ENCODE assay signal across 32 mouse cellular contexts in genomic region chr17:14747255-14747869, GRCm38 (mm10). TPM values are rescaled to one million over a fixed set of nuclear protein-coding genes. Genes with fewer than 3 reads are reported as not detected.
DNase-seq lines count a peak whose midpoint lies in the region; ATAC-seq and TF ChIP-seq lines count a peak whose summit lies in the region.
"Had no signal": no experiment of that assay in that cellular context is flagged by ENCODE, and none has a peak within 500 bp of the region (broad histone marks: within the 10 kb centered on the region; RNA-seq: fewer than 3 reads in every experiment).

No protein-coding gene starts in this region.

- H3K9ac ChIP-seq in forebrain, embryonic 13.5 days, result no peak overlapping the region
- no peak overlapping the region for H3K9ac ChIP-seq in forebrain, embryonic 11.5 days (ENCODE audit: low read length)
- no peak overlapping the region for H3K9ac ChIP-seq in hindbrain, postnatal 0 days (replicated peaks; ENCODE audit: low read length)
- H3K9ac ChIP-seq in hindbrain, embryonic 14.5 days, result no peak overlapping the region
- H3K9ac ChIP-seq in neural tube, embryonic 12.5 days, result no peak overlapping the region
- H3K9ac ChIP-seq: heart, embryonic 12.5 days; limb, embryonic 15.5 days; liver, embryonic 13.5 days; stomach, embryonic 15.5 days had no signal

- peak; percentile 48; the same call in 1 of the 2 replicates for ATAC-seq in forebrain, embryonic 13.5 days
- ATAC-seq in forebrain, embryonic 11.5 days (replicated peaks; ENCODE audit: low FRiP score), result no peak
- ATAC-seq in hindbrain, postnatal 0 days, result peak; percentile 68; the same call in 1 of the 2 replicates
- no peak for ATAC-seq in hindbrain, embryonic 14.5 days (ENCODE audit: low FRiP score)
- 0 out of 2 replicates have a peak, but pooled peaks have one; percentile 33 for ATAC-seq in neural tube, embryonic 12.5 days (ENCODE audit: low FRiP score, low read depth)
- ATAC-seq: activated CD4-positive, CD25-positive, alpha-beta regulatory T cell, adult 4 months; intestine, embryonic 16.5 days; lung, postnatal 0 days had no signal

- no peak overlapping the region for H3K27ac ChIP-seq in forebrain, embryonic 13.5 days
- no peak overlapping the region for H3K27ac ChIP-seq in forebrain, embryonic 11.5 days (ENCODE audit: low read depth, low read length)
- no peak overlapping the region for H3K27ac ChIP-seq in hindbrain, postnatal 0 days
- no peak overlapping the region for H3K27ac ChIP-seq in hindbrain, embryonic 14.5 days
- no peak overlapping the region for H3K27ac ChIP-seq in neural tube, embryonic 12.5 days
- H3K27ac ChIP-seq: gastrocnemius, adult 2 months; heart, adult 2 months; kidney, postnatal 0 days; limb, embryonic 10.5 days; limb, embryonic 15.5 days; liver, embryonic 13.5 days; stomach, embryonic 15.5 days had no signal

- H3K4me3 ChIP-seq in forebrain, embryonic 13.5 days, result no peak overlapping the region
- no peak overlapping the region for H3K4me3 ChIP-seq in forebrain, embryonic 11.5 days (ENCODE audit: low read depth, low read length)
- H3K4me3 ChIP-seq in hindbrain, postnatal 0 days (ENCODE audit: low read length), result no peak overlapping the region
- H3K4me3 ChIP-seq in hindbrain, embryonic 14.5 days (replicated peaks; ENCODE audit: low read length), result no peak overlapping the region
- H3K4me3 ChIP-seq in neural tube, embryonic 12.5 days, result no peak overlapping the region
- H3K4me3 ChIP-seq: gastrocnemius, adult 2 months; heart, adult 2 months; heart, embryonic 12.5 days; limb, embryonic 10.5 days; limb, embryonic 15.5 days; liver, embryonic 13.5 days; stomach, embryonic 15.5 days had no signal

- H3K9me3 ChIP-seq in forebrain, embryonic 13.5 days (replicated peaks), result no peaks in the 10 kb centered on the region
- H3K9me3 ChIP-seq in forebrain, embryonic 11.5 days (ENCODE audit: control insufficient read depth, low read length), result no peaks in the 10 kb centered on the region
- H3K9me3 ChIP-seq in hindbrain, postnatal 0 days (ENCODE audit: low read length), result no peaks in the 10 kb centered on the region
- no peaks in the 10 kb centered on the region for H3K9me3 ChIP-seq in hindbrain, embryonic 14.5 days (ENCODE audit: control insufficient read depth, low read length)
- H3K9me3 ChIP-seq in neural tube, embryonic 12.5 days, result no peaks in the 10 kb centered on the region
- H3K9me3 ChIP-seq: heart, embryonic 12.5 days; limb, embryonic 10.5 days; limb, embryonic 15.5 days; liver, embryonic 13.5 days; stomach, embryonic 15.5 days had no signal

- H3K27me3 ChIP-seq in forebrain, embryonic 13.5 days, result no peaks in the 10 kb centered on the region
- no peaks in the 10 kb centered on the region for H3K27me3 ChIP-seq in forebrain, embryonic 11.5 days (ENCODE audit: control insufficient read depth, insufficient read depth, low read length)
- no peaks in the 10 kb centered on the region for H3K27me3 ChIP-seq in hindbrain, postnatal 0 days (ENCODE audit: insufficient read depth, low read length)
- no peaks in the 10 kb centered on the region for H3K27me3 ChIP-seq in hindbrain, embryonic 14.5 days (ENCODE audit: control insufficient read depth, insufficient read depth, low read length)
- no peaks in the 10 kb centered on the region for H3K27me3 ChIP-seq in neural tube, embryonic 12.5 days (replicated peaks)
- H3K27me3 ChIP-seq: CH12.LX; heart, embryonic 12.5 days; limb, embryonic 15.5 days; liver, embryonic 13.5 days; stomach, embryonic 15.5 days had no signal

- no peaks in the 10 kb centered on the region for H3K4me1 ChIP-seq in forebrain, embryonic 13.5 days
- H3K4me1 ChIP-seq in forebrain, embryonic 11.5 days (replicated peaks; ENCODE audit: control insufficient read depth, insufficient read depth, low read length), result no peaks in the 10 kb centered on the region
- H3K4me1 ChIP-seq in hindbrain, postnatal 0 days (ENCODE audit: insufficient read depth, low read length), result no peaks in the 10 kb centered on the region; the same call in 1 of the 2 replicates
- H3K4me1 ChIP-seq in hindbrain, embryonic 14.5 days (replicated peaks; ENCODE audit: control insufficient read depth, insufficient read depth, low read length), result no peaks in the 10 kb centered on the region
- no peaks in the 10 kb centered on the region for H3K4me1 ChIP-seq in neural tube, embryonic 12.5 days
- H3K4me1 ChIP-seq: heart, embryonic 12.5 days; limb, embryonic 10.5 days; limb, embryonic 15.5 days; liver, embryonic 13.5 days; stomach, embryonic 15.5 days had no signal

- TF ChIP-seq CTCF in hindbrain, postnatal 0 days (IDR thresholded peaks at IDR 0.05; ENCODE audit: low read depth), result no peak

- no peak overlapping the region for H3K4me2 ChIP-seq in forebrain, embryonic 13.5 days
- no peak overlapping the region for H3K4me2 ChIP-seq in forebrain, embryonic 11.5 days (ENCODE audit: low read depth, low read length, severe bottlenecking)
- no peak overlapping the region for H3K4me2 ChIP-seq in hindbrain, postnatal 0 days (ENCODE audit: low read depth, low read length)
- no peak overlapping the region for H3K4me2 ChIP-seq in hindbrain, embryonic 14.5 days (replicated peaks)
- H3K4me2 ChIP-seq in neural tube, embryonic 12.5 days (replicated peaks), result no peak overlapping the region
- H3K4me2 ChIP-seq: heart, embryonic 12.5 days; limb, embryonic 15.5 days; liver, embryonic 13.5 days; stomach, embryonic 15.5 days had no signal

- H3K36me3 ChIP-seq in forebrain, embryonic 13.5 days (ENCODE audit: poor library complexity, severe bottlenecking), result no peaks in the 10 kb centered on the region
- H3K36me3 ChIP-seq in forebrain, embryonic 11.5 days (ENCODE audit: control insufficient read depth, insufficient read depth, low read length), result no peaks in the 10 kb centered on the region
- no peaks in the 10 kb centered on the region for H3K36me3 ChIP-seq in hindbrain, postnatal 0 days (ENCODE audit: insufficient read depth, low read length)
- no peaks in the 10 kb centered on the region for H3K36me3 ChIP-seq in hindbrain, embryonic 14.5 days (replicated peaks; ENCODE audit: control insufficient read depth, insufficient read depth)
- H3K36me3 ChIP-seq in neural tube, embryonic 12.5 days, result no peaks in the 10 kb centered on the region
- H3K36me3 ChIP-seq: heart, embryonic 12.5 days; limb, embryonic 10.5 days; limb, embryonic 15.5 days; liver, embryonic 13.5 days; stomach, embryonic 15.5 days had no signal

- DNase-seq in forebrain, embryonic 11.5 days (ENCODE audit: low spot score), result no peak
- peak; percentile 10 for DNase-seq in hindbrain, postnatal 0 days (ENCODE audit: low spot score)
- no peak for DNase-seq in hindbrain, embryonic 14.5 days (ENCODE audit: low spot score)
- no peak for DNase-seq in neural tube, embryonic 10.5 days (ENCODE audit: extremely low spot score, low spot score)
- no peak for DNase-seq in thymus, postnatal 0 days (ENCODE audit: low spot score)
- no peak for DNase-seq in retina, embryonic 14.5 days (ENCODE audit: low spot score)
- DNase-seq: adrenal gland, adult 2 months; adrenal gland, postnatal 36 days; cerebellum, adult 9-10 months; cerebellum, postnatal 36 days; gastrocnemius, adult 2 months; gastrocnemius, postnatal 36 days; heart, adult 2 months; kidney, adult 8-10 months; kidney, postnatal 4 days; liver, embryonic 13.5 days; lung, adult 18-20 months; lung, postnatal 4 days; midbrain, embryonic 14.5 days; right cerebral cortex, postnatal 25 days; thymus, postnatal 25 days had no signal

- WGBS in forebrain, embryonic 13.5 days, result 47% methylated on average over 5 of the region's 5 CpGs
- WGBS in forebrain, embryonic 11.5 days, result 80% methylated on average over 5 of the region's 5 CpGs
- WGBS in hindbrain, postnatal 0 days, result 43% methylated on average over 5 of the region's 5 CpGs
- 59% methylated on average over 5 of the region's 5 CpGs for WGBS in hindbrain, embryonic 14.5 days
- WGBS in neural tube, embryonic 12.5 days, result 61% methylated on average over 5 of the region's 5 CpGs

RNA-seq across cellular contexts. Expression of gene Thbs2, which starts 53.3 kb away (rescaled TPM):
- polyA plus RNA-seq in forebrain, embryonic 13.5 days (2015; fragmentation: Nextera tagmentation; extraction: Ambion mirVana), result 0.22 and 0.37 TPM in 2 replicates
- polyA plus RNA-seq in forebrain, embryonic 11.5 days (2014; fragmentation: Nextera tagmentation; extraction: Ambion mirVana), result 2.4 and 4.7 TPM in 2 replicates
- total RNA-seq in hindbrain, postnatal 0 days (2014; rRNA removed), result 9.8 and 10.8 TPM in 2 replicates
- polyA plus RNA-seq in hindbrain, postnatal 0 days (2015; fragmentation: Nextera tagmentation; extraction: Ambion mirVana), result 5.1 and 5.5 TPM in 2 replicates
- polyA plus RNA-seq in hindbrain, embryonic 14.5 days (2014; fragmentation: Nextera tagmentation; extraction: Ambion mirVana), result 5.6 and 5.8 TPM in 2 replicates
- 5.4 and 7.0 TPM in 2 replicates for polyA plus RNA-seq in neural tube, embryonic 12.5 days (2016; fragmentation: Nextera tagmentation; extraction: Ambion mirVana)
- polyA plus RNA-seq in thymus, postnatal 0 days (2015; fragmentation: Nextera tagmentation; extraction: Ambion mirVana), result 7.3 and 8.6 TPM in 2 replicates
- polyA plus RNA-seq: activated CD4-positive, CD25-positive, alpha-beta regulatory T cell, adult 4 months had no signal

Comparison
In these comparisons a context has a peak if more than half of its experiments do, and no peak if none do; other contexts are left out.
1. ATAC-seq: peak in forebrain, embryonic 13.5 days (single experiment), hindbrain, postnatal 0 days (single experiment) and neural tube, embryonic 12.5 days (single experiment); none in forebrain, embryonic 11.5 days (single experiment) and hindbrain, embryonic 14.5 days (single experiment).